Mouse (Mus musculus) left cerebral cortex, postnatal 25 days (tissue): ENCODE measurements around the gene Usp20. TPM values are rescaled to one million over a fixed set of nuclear protein-coding genes. Genes with fewer than 3 reads are reported as not detected.

ENCODE experiments used
- DNase-seq, 2 experiments: peaks; one replicate each; pipeline ENCODE4 v3.0.0; 2022; ENCODE audit warnings: low spot score in 2 of 2, mixed read lengths in 1 of 2
- intact Hi-C: fragments of 180-260 bp; cut with DNase I; formaldehyde crosslinking; loops from one replicate; pipeline ENCODE4 v1.15.1; 2025
- total RNA-seq, 2 experiments: library from RNA; stranded (reverse); gene quantifications; 2 replicates each; pipeline ENCODE4 v1.2.3; 2021

Usp20 gene
- total RNA-seq, 2 experiments from 2014 or later, result 66.2 to 72.1 TPM

DNA sequence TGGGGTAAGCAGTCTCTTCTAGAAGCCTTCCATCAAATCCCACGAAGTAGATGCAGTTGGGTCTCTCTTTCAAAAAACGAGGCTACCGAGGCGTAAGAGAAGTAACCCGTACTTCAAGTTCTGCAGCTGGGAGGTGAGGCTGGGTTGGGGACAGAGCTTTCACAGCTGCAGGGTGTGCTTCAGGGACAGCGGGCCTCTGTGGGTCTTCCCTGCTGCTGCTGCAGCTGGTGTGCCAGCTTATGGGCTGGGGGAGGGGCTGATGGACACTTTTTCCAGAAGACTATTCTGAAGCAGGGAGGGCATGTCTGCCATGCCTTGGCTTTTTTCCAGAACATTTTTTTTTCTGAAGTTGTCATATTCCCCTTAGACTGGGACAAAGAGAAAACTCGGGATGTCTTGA is 945 bp downstream of the Usp20 start:
- intact Hi-C loops, result loop anchor here (5.0 kb wide), 1 partner anchor 159 kb away; the partner anchor contains the start of gene Fnbp1
- no peak for DNase-seq

DNA sequence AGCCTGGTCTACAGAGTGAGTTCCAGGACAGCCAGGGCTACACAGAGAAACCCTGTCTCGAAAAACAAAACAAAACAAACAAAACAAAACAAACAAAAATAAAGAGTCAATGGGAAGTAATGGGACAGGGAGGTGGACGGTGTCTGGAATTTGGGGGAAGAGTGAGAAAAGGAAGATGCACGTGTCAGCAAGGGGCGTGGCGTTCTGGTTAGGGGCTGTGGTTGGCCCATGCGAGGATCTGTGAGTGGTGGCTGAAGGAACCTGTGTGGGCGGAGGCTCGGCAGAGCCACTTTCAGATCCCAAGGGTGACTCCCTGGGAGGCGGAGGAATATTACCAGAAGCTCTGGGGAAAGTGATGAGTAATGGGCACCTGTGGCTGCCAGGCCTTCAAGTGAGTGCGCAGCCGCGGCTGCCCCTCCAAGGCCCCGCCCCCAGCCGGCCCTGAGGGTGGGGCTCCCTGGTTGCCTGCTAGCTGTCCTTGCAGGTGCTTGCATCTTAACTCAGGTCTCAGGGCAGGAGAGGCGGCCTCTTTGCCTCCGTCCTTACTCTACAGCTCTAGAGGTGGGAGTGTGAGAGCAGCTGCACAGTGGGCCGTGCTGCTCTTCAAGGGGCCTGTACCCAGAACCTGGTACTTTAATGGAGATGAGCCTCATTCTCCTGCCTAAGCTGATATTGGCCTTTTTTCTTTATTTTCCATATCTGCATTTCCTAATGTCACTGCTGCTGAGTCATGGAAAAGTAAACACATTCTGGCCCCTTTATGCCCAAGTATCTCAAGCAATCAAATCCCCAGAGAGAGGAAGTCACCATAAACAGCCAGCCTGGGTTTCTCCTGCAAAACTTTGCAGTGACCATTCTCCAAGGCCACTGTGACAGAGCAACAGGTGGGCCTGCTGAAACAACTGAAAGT is 3.3 kb downstream of the Usp20 start:
- intact Hi-C loops, result no loop called here
- peak; percentile 26 to 52 for DNase-seq

DNA sequence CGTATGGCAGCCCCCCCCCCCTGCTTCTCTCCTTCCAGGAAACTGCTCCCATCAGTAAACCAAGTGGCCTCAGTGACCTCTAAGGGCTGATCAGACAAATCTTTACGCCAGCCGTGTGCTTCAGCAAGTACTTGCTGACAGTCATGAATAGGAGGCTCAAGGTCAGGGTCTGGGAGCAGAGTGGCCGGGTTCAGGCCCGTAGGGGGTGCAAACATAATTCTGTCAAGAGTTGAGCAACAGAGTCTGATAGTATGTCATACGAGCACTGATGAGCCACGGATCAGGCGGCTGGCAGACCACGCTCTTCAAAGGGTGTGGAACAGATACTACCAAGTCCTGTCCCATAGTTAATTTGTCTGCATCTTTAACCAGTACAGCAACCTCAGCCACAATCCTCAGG is 8.1 kb downstream of the Usp20 start:
- intact Hi-C loops, result no loop called here

GRCm38 (mm10) chr2:30994853-30995252 is 12.8 kb downstream of the Usp20 start:
- intact Hi-C loops, result no loop called here
- no peak for DNase-seq

More for the DNA sequence above, 8.1 kb downstream of the Usp20 start:
- DNase-seq, result no peak

DNA sequence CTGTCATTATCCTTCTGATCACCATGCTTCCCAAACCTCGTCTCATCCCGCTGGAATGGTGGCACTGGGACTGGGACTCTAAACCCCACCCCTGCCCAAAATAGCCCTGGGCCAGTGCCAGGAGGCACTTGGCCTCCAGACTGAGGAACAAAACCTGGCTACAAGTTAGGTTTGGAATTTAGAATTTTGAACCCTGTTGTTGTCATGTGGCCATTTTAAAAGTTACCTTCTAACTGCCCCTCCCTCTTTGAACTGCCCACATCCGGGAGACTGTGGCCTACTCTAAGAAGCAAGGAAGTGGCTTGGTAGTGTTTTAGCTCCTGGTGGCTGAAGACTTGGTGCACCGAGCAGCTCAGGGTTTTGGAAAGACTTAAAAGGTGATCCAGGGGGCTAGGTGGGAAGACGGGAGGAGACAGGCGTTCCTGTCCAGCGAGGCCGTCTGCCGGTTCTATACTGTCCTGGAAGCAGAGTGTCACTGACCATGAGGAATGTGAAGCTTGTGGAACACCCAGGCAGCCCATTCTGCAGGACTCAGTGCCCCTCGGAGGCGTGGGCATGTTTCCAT is 13.4 kb downstream of the Usp20 start:
- intact Hi-C loops, result no loop called here
- no peak for DNase-seq

DNA sequence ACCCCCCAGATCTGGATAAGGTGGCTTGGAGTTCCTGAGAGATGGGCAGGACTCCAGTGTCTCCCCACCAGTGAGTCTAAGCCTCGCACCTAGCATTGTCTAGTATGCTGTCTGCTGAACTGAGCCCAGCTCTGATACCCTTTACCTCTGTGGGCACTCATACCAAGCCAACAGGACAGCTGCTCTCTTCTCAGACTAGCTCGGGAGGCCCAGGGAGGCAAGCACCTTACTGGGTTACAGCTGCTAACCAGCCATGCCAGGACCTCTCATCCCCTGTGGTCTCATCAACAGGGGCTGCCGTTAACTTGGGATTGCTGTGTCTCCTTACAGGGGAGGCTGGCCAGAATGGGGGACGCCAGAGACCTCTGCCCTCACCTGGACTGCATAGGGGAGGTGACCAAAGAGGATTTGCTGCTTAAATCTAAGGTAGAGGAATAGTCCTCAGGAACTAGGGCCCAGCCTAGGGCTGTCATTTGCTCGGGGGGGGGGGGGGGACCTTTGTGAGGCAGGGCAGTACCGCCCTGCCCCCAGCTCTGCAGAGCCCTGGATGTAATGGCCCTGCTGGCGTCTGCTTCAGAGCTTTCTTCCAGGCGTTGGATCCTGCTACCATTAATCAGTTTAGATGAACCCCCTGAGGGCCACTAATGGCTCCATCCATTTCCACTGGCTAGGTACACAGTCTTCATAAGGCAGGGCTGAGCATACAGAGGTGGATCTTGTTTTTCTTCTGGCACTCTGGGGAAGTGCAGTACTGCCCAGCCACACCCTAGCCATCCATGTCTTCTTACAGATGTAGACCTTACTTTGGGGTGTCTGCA is 16.6 kb downstream of the Usp20 start:
- no peak for DNase-seq
- intact Hi-C loops, result no loop called here

- intact Hi-C loops, result no loop called here
- no peak for DNase-seq
These were observed 20.8 kb downstream of the Usp20 start for GRCm38 (mm10) chr2:31002857-31003256.

DNA sequence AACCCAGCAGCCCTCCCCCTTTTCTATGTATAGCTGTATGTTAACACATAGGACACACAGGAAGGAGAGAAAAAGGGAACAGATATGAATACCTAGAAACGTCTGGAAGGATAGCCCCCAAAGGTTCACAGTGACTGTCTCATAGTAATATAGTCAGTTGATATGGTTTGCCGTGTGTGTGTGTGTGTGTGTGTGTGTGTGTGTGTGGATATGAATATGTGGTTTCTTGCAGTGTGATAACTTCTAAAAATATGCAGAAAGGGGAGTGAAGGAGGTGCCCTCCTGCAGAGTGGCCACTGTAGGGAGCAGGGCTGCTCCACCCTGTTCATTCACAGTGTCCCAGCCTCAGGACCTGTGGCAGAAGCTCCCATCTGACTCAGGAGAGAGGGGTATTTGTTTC is 23.4 kb downstream of the Usp20 start:
- intact Hi-C loops, result no loop called here
- no peak for DNase-seq

DNA sequence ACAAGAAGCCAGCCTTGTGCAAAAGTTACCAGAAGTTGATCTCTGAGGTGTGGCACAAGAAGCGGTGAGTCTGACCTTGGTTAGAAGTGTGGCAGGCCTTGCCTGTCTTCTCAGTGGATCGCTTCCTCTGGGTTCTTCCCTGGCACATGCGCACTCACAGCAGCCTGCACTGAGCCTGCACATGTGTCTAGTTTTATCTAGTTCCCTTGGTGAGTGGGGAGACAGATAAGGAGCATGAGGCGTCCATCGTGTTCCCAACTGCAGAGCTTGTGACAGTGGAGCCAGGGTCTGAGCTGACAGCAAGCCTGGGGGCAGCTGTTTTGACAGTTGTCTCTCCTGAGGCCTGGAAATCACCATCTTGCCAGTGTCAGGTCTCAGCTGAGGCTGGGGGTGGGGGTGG is 24.4 kb downstream of the Usp20 start:
- no peak for DNase-seq
- intact Hi-C loops, result no loop called here

DNA sequence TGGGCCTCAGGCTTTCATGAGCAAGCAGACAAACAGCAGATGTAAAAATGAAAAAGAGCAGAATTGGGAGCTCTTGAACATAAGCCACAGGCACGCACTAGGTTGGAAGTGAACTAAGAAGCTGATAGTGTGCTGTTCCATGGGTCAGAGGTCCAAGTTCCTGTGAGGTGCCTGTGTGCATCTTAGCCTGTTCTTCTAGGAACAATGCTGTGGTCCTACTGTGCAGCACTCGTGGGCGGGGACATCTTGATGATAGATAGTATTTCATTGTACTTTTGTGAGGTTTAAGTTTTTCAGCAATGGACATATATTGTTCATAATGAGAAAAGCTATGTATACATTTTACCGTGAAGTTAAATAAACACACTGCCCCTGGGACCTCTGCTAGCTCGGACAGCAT is 25.1 kb downstream of the Usp20 start:
- intact Hi-C loops, result no loop called here
- DNase-seq, result no peak

DNA sequence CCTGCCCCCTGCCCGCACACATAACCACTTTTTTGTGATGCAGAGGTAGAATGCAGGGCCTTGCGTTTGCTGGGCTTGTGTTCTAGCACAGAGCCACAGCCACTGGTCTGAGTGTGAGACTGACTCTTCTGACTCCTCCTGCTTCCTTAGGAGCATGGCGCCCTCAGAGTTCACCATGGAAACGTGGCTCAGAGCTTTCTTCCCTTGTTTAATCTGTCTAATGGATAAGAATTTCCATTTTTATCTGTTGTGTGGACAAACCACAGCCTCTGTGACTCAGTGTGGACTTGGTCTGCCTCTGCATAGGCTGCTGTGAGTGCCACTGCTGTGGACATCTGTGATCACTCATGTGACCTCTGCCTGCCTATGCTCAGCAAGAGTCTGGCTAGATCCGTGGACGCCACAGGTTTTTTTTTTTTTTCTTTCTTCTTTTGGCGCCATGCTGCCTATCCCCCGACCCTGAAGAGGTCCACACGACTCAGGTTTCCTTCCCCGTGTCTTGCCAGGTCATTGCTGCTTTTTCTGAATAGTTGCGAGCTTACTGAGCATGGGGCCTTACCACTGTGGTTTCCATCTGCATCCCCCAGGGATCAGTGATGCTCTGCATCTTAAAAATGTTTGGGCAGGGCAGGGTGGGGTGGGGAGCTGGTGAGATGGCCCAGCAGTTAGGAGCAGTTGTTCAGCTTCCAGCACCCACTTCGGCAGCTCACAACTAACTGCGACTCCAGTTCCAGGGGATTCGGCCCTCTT is 31.5 kb downstream of the Usp20 start:
- no peak for DNase-seq
- intact Hi-C loops, result no loop called here

DNA sequence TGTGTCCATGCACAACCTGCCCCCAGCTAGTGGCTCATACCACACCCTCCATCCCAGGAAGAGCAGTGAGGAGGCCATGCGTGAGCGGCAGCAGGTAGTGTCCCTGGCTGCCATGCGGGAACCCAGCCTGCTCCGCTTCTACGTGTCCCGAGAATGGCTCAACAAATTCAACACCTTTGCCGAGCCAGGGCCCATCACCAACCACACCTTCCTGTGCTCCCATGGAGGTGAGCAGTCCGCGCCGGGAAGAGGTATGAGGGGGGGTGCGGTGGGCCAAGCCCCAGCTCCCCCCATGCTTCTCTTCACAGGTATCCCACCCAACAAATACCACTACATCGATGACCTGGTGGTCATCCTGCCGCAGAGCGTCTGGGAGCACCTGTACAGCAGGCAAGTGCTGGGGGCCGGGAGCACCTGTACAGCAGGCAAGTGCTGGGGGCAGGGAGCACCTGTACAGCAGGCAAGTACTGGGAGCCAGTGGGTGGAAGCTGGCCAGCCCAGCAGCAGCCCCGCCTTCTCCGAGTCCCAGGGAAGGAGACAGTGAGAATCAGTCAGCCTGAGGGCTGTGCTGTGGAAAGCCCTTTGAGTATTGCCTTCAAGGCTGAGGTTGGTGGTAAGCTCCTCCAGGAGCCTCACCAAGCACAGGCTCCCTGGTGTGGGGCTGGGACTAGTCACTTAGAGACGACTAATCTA is 35.7 kb downstream of the Usp20 start:
- intact Hi-C loops, result no loop called here
- no peak for DNase-seq

DNA sequence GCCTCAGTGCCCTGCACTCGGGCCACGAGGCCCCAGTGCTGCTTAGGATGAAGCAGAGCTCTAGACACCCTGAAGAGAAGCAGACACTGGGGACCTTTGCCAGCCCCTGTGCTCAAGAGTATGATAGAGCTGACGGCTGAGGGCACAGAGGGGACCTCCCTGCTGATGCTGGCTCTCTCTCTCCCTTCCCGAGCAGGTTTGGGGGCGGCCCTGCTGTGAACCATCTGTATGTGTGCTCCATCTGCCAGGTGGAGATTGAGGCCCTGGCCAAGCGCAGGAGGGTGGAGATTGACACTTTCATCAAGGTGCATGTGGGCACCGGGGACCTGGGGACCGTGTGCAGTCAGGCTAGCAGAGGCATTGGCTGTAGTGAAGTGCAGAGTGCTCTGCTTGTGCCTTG is 36.4 kb downstream of the Usp20 start:
- DNase-seq, result no peak
- intact Hi-C loops, result no loop called here

DNA sequence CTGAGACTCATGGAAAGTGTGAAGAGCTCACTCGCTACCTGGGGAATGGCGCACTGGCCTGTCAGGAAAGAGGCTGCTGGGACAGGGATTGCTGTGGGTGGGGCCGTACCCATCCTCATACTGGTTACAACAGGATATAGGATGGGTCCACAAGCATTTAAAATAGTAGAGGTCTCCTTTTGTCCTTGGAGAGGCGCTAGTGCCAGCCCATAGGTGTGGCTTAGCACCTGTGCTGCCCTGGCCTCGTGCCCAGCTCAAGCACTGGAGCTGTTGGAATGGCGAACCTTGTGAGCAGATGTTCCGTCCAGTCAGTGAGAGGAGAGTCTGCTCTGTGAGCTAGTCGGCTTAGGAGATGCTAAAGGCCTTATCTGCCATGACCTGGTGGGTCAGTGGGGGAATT is 36.9 kb downstream of the Usp20 start:
- no peak for DNase-seq
- intact Hi-C loops, result no loop called here

- intact Hi-C loops, result loop anchor here (5.0 to 10.0 kb wide), 2 partner anchors 162 to 275 kb away; no protein-coding TSS in a partner anchor
- no peak for DNase-seq
These were observed 38.1 kb downstream of the Usp20 start for GRCm38 (mm10) chr2:31020202-31020601.

DNA sequence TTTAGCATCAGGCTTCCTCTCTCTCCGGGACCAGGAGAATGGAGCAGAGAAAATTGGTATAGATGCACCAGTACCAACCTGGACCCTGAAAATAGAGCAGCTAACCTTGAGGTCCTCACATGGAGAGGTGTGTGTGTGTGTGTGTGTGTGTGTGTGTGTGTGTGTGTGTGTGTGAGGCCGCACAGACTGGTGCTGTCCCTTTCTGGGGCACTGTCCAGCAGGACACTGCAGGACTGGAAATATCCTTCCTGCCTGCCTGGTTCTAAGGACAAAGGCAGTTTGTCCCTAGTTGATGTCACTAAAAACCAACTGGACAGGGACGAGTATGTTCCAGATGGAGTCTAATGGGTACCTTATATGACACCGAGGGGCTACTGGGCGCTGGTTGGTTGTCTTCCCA is 41.9 kb downstream of the Usp20 start:
- intact Hi-C loops, result loop anchor here (5.0 to 10.0 kb wide), 2 partner anchors 158 to 271 kb away; no protein-coding TSS in a partner anchor
- DNase-seq, result no peak

- peak; percentile 64 to 68 for DNase-seq
- intact Hi-C loops, result loop anchor here (5.0 to 10.0 kb wide), 2 partner anchors 158 to 270 kb away; no protein-coding TSS in a partner anchor
These were observed 42.7 kb downstream of the Usp20 start for GRCm38 (mm10) chr2:31024618-31025370.

GRCm38 (mm10) chr2:31025458-31025857 is 43.4 kb downstream of the Usp20 start:
- DNase-seq, result no peak
- intact Hi-C loops, result loop anchor here (10.0 kb wide), 1 partner anchor 269 kb away; no protein-coding TSS in a partner anchor
